Mouse (Mus musculus) lung, adult 2 months (tissue): ENCODE data around the gene Galr3. TPM values are rescaled to one million over a fixed set of nuclear protein-coding genes. Genes with fewer than 3 reads are reported as not detected.
"Not testable (repeated sequence)": the region's sequence is repeated elsewhere in the genome, so short reads cannot be mapped to it uniquely, and the experiment has no call there.

Source experiments
- DNase-seq: peaks from one replicate; pipeline ENCODE4 v3.0.0; 2022
- H3K4me1 ChIP-seq: fragments of 200-500 bp; 2 replicates; pipeline ENCODE4 v1.6.1; 2011; ENCODE audit warnings: low read length; ENCODE audit not compliant: control insufficient read depth, insufficient read depth
- H3K4me3 ChIP-seq: fragments of 200-500 bp; replicated peaks from 2 replicates; pipeline ENCODE3; 2011; ENCODE audit warnings: low read depth, mild to moderate bottlenecking, control low read depth, low read length; ENCODE audit errors: extremely low read depth
- CTCF ChIP-seq: fragments of 200-500 bp; IDR thresholded peaks from 2 replicates; pipeline ENCODE4 v1.5.1; 2011; ENCODE audit warnings: mild to moderate bottlenecking, low read length, control low read depth; ENCODE audit not compliant: insufficient read depth
- POLR2A ChIP-seq: fragments of 200-500 bp; IDR thresholded peaks from 2 replicates; pipeline ENCODE4 v1.6.1; 2011; ENCODE audit warnings: low read depth, mild to moderate bottlenecking, control low read depth, low read length, borderline replicate concordance; ENCODE audit errors: extremely low read depth
- WGBS: fragments of 180-500 bp; shearing (Covaris S2); methylation state at CpG from one replicate; pipeline ENCODE4 v1.1.7; 2018; 5-methylcytosine and 5-hydroxymethylcytosine counted together
- polyA plus RNA-seq: library from polyadenylated mRNA; depleted of rRNA; stranded (reverse); fragments of >200 nt; gene quantifications from 2 replicates; pipeline ENCODE4 v1.2.3, GENCODE M21; 2012

Gene Galr3
- polyA plus RNA-seq, 1 experiment: 1.3 TPM

DNA sequence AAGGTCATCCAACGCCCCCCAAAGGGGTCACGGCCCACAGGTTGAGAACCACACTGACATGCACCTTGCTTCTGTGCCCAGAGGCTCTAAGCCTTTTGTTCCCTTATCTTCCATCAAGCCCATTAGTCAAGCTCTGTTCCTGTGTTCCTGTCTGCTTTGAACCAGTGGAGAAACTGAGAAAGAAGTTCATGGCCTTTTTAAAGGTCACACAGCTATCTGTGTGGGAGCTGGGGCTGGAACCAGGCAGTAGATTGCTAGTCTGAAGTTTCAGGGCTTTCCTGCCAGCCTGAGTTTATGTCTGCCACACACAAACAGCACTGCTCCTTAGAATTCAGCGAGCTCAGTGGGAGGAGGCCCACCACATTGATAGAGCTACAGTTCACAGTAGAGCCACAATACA lies 38.6 kb upstream of the Galr3 start:
- TF ChIP-seq CTCF (no peak), POLR2A (no peak)
- no peak for DNase-seq
- Histone ChIP-seq H3K4me3 (no peak overlapping the region), H3K4me1 (no peaks in the 10 kb centered on the region)
- WGBS: 89% methylated on average over 3 of the region's 3 CpGs

DNA sequence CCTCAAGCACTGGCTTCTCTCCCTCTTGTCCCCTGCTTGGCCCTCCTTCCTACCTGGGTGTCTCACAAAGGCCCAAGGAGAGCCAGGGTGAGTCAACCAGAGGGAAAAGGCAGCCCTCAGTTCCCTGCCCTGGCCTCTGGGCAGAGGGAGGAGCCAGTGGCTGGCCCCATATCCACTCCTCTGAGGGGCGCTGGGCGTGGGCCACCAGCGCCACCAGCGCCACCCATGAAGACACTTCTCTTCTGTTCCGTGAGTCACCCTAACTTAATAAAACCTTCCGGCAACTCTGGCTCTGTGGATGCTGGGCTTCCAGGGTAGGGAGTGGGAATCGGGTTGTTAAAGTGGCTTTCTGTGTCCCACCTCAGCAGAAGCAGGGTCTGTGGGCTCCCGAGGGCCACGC lies 36.1 kb upstream of the Galr3 start:
- TF ChIP-seq CTCF (no peak), POLR2A (no peak)
- H3K4me1 ChIP-seq: no peaks in the 10 kb centered on the region
- DNase-seq: no peak
- 88% methylated on average over 9 of the region's 9 CpGs for WGBS
- no peak overlapping the region for H3K4me3 ChIP-seq

DNA sequence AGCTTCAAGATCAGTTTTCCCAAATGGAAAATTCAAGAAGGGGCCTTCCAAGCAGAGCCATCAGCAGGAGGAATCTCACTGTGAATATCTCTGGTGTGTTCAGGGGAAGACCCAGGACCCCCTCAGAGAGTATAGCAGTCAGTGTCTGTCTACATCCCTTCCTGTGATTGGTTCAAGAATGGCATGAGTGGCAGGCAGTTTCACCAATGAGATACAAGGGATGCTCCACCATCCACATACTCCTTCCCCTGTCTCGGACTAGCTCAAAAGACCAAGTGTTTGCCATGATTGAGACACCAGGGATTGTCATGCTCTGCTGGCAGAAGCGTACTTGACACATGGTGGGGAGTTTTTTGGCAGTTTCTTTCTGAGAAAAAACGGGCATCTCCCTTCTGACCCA lies 35.0 kb upstream of the Galr3 start:
- 57% methylated on average over 3 of the region's 3 CpGs for WGBS

DNA sequence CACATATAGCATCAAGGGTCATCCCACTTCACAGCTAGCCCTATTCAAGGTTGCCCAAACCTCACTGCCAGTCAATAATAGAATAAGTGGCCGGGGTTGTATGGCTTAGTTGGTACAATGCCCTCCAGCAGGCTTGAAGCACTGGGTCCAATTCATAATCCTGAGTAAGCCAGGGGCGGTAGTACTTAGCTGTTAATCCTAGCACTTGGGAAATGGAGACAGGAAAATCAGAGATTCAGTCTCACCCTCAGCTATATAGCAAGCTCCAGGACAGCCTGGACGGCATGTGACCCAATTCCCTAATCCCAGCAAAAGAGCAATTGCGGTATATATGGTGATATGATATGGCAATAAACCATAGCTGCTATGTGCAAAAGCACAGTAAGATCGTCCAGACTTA lies 34.6 kb upstream of the Galr3 start:
- H3K4me1 ChIP-seq: no peaks in the 10 kb centered on the region
- no peak for TF ChIP-seq POLR2A
- no peak for TF ChIP-seq CTCF
- 96% methylated on average over 5 of the region's 5 CpGs for WGBS
- DNase-seq: no peak
- H3K4me3 ChIP-seq: no peak overlapping the region

More for the DNA sequence above, 35.0 kb upstream of the Galr3 start:
- TF ChIP-seq CTCF: no peak
- no peak for TF ChIP-seq POLR2A
- Histone ChIP-seq H3K4me1 (no peaks in the 10 kb centered on the region), H3K4me3 (no peak overlapping the region)
- DNase-seq: no peak

DNA sequence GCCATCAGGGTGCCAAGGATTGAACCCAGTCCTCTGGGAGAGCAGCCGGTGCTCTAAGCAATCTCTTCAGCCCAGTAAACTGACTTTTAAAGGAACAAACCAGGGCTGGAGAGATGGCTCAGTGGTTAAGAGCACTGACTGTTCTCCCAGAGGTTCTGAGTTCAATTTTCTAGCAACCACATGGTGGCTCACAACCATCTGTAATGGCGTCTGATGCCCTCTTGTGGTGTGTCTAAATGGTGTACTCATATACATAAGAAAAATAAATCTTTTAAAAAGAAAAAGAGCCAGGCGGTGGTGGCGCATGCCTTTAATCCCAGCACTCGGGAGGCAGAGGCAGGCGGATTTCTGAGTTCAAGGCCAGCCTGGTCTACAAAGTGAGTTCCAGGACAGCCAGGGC lies 33.8 kb upstream of the Galr3 start:
- not testable (repeated sequence) for DNase-seq, H3K4me3 ChIP-seq, H3K4me1 ChIP-seq
- WGBS: 85% methylated on average over 6 of the region's 6 CpGs

DNA sequence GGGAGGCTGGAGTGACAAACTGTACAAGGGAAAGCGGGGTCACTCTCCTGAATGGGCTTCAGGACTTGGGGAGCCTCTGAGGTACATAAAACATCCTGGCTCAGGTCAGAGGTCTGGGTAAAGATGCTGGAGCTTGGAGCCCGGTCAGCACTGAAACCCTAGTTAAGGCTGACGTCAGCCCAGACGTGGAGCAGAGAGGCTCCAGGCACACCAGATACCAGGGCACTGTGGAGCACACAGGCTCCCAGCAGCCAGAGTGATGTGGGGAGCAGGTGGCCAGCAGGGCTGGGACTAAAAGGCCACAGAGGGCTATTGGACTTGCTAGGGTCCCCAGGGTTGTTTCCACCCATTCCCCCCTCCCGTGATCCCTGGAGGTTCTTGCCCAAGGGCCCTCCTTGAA lies 32.0 kb upstream of the Galr3 start:
- no peaks in the 10 kb centered on the region for H3K4me1 ChIP-seq
- WGBS: 62% methylated on average over 5 of the region's 5 CpGs
- TF ChIP-seq POLR2A (no peak), CTCF (no peak)

DNA sequence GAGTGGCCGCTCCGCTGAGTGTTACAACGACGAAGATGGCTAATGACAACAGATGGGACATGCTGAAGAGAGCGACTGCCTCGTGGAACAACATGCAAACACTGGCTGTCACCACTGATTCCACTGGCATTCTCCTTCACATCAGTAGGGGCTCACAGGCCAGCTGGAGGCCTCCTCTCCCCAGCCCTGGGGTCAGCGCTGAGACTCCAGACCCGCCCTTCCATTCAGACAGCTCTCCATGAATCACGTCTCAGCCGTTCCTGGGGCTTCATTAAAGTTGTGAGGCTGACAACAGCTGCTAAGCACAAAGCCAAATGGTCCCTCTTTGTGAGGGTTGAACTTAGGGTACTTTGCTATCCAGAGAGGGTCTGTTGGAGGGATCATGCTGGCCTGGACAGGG lies 30.1 kb upstream of the Galr3 start:
- no peak for TF ChIP-seq CTCF
- DNase-seq: no peak
- H3K4me1 ChIP-seq: no peaks in the 10 kb centered on the region
- 65% methylated on average over 10 of the region's 10 CpGs for WGBS
- H3K4me3 ChIP-seq: no peak overlapping the region

More for the DNA sequence above, 32.0 kb upstream of the Galr3 start:
- no peak for DNase-seq
- H3K4me3 ChIP-seq: no peak overlapping the region

DNA sequence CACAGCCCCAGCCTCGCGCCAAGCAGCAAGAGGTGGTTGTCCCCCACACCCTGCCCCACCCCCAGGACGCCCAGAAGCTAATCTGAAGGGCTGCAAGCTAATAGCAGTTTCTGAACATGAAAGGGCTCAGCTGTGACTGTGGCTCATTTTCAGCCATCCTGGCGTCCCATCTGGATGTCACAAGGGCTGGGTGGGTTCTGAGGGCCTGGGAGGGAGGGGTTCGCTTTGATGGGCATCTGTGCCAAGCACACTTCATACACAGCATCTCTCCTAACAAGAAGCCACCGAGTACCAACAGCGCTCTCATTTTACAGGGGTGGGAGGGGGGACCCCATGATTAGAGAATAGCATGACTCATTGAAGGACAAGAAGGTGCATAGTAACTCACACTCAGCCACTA lies 28.3 kb upstream of the Galr3 start:
- WGBS: 56% methylated on average over 7 of the region's 7 CpGs
- TF ChIP-seq POLR2A (no peak), CTCF (no peak)

DNA sequence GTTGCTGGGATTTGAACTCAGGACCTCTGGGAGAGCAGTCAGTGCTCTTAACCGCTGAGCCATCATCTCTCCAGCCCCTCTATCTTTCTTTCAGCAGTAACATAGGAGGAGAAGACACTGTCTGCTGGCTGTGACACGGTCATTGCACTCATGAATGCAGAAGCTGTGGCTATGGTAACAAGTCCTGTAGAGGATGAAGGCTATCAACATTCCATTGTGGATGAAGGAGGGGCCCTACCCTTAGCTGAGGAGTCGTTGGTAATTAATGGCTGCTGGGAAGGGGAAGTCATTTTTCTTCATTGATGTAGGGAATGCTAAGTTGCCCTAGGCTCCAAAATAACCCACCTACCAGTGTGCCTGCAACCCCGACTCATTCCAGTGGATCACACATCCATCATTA lies 23.5 kb upstream of the Galr3 start:
- WGBS: 34% methylated on average over 4 of the region's 4 CpGs
- no peak for DNase-seq
- Histone ChIP-seq H3K4me3 (no peak overlapping the region), H3K4me1 (no peaks in the 10 kb centered on the region)
- no peak for TF ChIP-seq CTCF
- no peak for TF ChIP-seq POLR2A

More for the DNA sequence above, 28.3 kb upstream of the Galr3 start:
- DNase-seq: no peak
- Histone ChIP-seq H3K4me1 (no peaks in the 10 kb centered on the region), H3K4me3 (no peak overlapping the region)

DNA sequence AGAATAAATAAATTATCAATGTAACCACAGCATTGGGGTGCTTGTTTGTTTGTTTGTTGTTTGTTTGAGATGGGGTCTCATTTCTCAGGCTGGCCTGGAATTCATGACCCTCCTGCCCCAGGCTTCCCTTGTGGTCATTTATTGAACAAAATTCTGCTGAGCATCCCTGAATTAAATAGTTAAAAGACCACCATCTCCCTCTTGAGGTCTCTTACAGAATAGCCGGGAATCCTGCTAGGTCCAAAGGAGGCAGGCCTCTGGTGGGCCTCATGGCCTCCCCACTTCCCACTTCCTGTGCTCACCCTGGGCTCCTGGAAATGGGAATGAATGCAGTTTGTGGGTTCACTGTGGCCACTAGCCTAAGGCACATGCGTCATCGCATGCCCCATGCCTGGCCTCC lies 22.8 kb upstream of the Galr3 start:
- TF ChIP-seq POLR2A (no peak), CTCF (no peak)
- Histone ChIP-seq H3K4me1 (no peaks in the 10 kb centered on the region), H3K4me3 (no peak overlapping the region)
- no peak for DNase-seq
- WGBS: 64% methylated on average over 3 of the region's 3 CpGs

DNA sequence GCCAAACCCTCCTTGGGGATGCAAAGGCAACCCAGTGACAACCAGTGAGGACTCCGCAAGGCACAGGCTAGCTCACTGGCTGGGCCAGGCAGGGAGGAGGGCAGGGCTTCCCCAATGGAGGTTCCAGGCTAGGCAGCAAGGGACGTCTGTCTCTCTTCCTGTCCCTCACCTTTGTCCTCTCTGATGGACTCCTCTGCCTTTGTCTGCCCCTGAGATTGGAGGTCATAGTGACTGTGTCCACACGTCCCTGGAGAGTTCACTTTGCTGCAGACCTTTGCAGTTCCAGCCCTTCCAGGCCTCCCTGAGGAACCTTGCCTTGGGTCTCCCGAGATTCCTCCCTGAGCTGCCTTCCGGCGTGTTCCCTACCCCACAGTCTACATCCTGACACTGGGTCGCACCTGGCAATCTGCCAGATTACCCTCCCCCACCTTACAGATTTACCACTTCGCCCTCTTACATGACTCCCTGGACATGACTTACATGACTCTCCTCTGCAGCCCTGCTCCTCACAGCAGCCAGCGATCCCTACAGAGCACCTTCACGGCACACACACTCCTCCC lies 18.9 kb upstream of the Galr3 start:
- WGBS: 54% methylated on average over 10 of the region's 10 CpGs
- H3K4me1 ChIP-seq: peaks cover 5% of the 10 kb centered on the region; the same call in 1 of the 2 replicates
- no peak for DNase-seq
- no peak for TF ChIP-seq CTCF
- TF ChIP-seq POLR2A: no peak
- H3K4me3 ChIP-seq: no peak overlapping the region
